Mouse (Mus musculus) olfactory bulb, adult 2 months (tissue): ENCODE results near the gene Ing3.

ENCODE experiments used
- CTCF ChIP-seq: fragments of 200-500 bp; IDR thresholded peaks from 2 replicates; pipeline ENCODE4 v1.5.1; 2012; ENCODE audit warnings: low read depth, mild to moderate bottlenecking, low read length, moderate library complexity; ENCODE audit not compliant: insufficient read depth
- POLR2A ChIP-seq: fragments of 200-500 bp; IDR thresholded peaks from 2 replicates; pipeline ENCODE4 v1.6.1; 2012; ENCODE audit warnings: mild to moderate bottlenecking, low read depth, low read length, moderate library complexity; ENCODE audit not compliant: insufficient read depth

DNA sequence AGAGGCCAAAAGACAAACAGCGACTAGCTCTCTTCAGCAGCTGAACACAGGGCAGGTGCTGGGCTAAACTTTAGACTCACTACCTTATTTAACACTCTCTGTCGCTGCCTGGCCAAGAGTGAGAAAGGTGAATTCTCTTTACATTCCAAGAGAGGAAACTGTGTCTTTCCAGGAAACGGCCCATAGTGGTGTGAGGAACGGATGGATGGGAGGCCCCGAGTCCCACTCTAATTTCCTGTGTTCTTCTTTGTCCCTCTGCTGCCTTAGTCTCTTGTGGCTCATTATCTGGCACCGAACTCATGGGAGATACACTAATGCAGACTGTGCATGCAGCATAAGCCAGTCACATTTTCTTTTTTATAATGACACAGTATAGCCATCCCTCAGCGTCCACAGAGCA is 68.3 kb downstream of the Ing3 start:
- TF ChIP-seq POLR2A (no peak), CTCF (no peak)
